Mouse (Mus musculus) ovary, adult 2 months (tissue): Measurements from ENCODE around the gene Olfr347. TPM values are rescaled to one million over a fixed set of nuclear protein-coding genes. Genes with fewer than 3 reads are reported as not detected.

Source experiments
- polyA plus RNA-seq: library from polyadenylated mRNA; depleted of rRNA; stranded (reverse); fragments of >200 nt; gene quantifications from 2 replicates; pipeline ENCODE4 v1.2.3, GENCODE M21; 2012; rRNA removed

Olfr347 gene
- not detected in 2 replicates for polyA plus RNA-seq

DNA sequence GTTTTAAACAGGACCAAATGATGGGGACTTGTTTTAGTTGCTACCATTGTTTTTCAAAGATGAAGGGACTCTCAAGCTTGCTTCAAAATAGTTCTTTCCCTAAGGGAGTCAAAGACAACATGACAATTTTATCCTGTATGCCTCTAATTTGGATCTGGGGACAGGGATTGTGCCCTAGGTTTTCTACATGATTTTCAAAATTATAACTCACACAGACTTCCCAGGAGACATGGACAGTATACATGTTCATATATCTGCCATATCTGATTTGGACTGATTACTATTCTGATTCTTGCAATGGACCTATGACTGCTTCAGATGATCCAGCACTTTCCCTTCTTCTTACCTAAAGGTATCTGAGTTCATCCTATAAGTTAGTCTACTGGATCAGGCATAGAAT, at the start of gene Olfr347:
TSS of gene Olfr347 (plus strand) at position 301 of the 400 bp plus-strand sequence.

GRCm38 (mm10) chr2:36685488-36685887, 46.2 kb upstream of the Olfr347 start, which contains the start of gene Olfr346:
Gene Olfr346 (plus strand): TSS chr2:36685788.

GRCm38 (mm10) chr2:36783976-36784375, 52.3 kb downstream of the Olfr347 start, which contains the start of gene Olfr348:
Gene Olfr348 (plus strand): TSS chr2:36784276.

Other genes starting within 250 kb of the Olfr347 start
- gene Olfr341, start 249.4 kb upstream of the Olfr347 start, polyA plus RNA-seq: not detected in 2 replicates
- not detected in 2 replicates for gene Olfr342, start 206.9 kb upstream of the Olfr347 start, polyA plus RNA-seq
- not detected in 2 replicates for gene Olfr344, start 165.2 kb upstream of the Olfr347 start, polyA plus RNA-seq
- not detected in 2 replicates for gene Olfr345, start 91.9 kb upstream of the Olfr347 start, polyA plus RNA-seq
- gene Olfr346, start 46.1 kb upstream of the Olfr347 start, polyA plus RNA-seq: not detected in 2 replicates
- not detected in 2 replicates for gene Olfr348, start 52.4 kb downstream of the Olfr347 start, polyA plus RNA-seq
- gene Olfr50, start 58.6 kb downstream of the Olfr347 start, polyA plus RNA-seq: not detected in 2 replicates
- gene Olfr3, start 85.1 kb downstream of the Olfr347 start, polyA plus RNA-seq: not detected in 2 replicates
- gene Olfr350, start 114.4 kb downstream of the Olfr347 start, polyA plus RNA-seq: not detected in 2 replicates
- not detected in 2 replicates for gene Olfr351, start 130.8 kb downstream of the Olfr347 start, polyA plus RNA-seq
- gene Olfr352, start 136.6 kb downstream of the Olfr347 start, polyA plus RNA-seq: not detected in 2 replicates
- gene Olfr353, start 161.0 kb downstream of the Olfr347 start, polyA plus RNA-seq: not detected in 2 replicates
- gene Olfr354, start 173.8 kb downstream of the Olfr347 start, polyA plus RNA-seq: not detected in 2 replicates
- not detected in 2 replicates for gene Olfr355, start 197.0 kb downstream of the Olfr347 start, polyA plus RNA-seq
- gene Olfr356, start 205.2 kb downstream of the Olfr347 start, polyA plus RNA-seq: not detected in 2 replicates